Mouse (Mus musculus): ENCODE data around the gene S100g.

DNA sequence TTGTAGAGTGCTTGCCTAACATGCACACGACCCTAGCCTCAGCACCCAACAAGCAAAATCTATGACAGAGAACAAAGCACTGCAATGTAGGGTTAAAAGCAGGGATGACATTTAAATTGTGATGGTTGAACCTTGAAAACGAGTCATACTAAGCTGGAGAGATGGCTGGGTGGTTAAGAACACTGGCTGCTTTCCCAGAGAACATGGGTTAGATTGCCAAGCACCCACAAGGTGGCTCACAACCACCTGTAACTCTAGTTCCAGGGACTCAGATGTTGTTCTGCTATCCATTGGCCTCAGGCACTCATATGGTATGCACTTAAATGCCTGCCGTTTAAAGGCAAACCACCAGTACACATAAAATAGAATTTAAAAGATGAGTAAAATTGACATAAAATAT, 27.7 kb upstream of the S100g start:
- TF ChIP-seq CHD2 (IDR thresholded peaks at IDR 0.05; ENCODE audit: low read depth, low read length) (no peak), HCFC1 (IDR thresholded peaks at IDR 0.05; ENCODE audit: borderline replicate concordance, insufficient read depth, low read length) (no peak)

All from ES-E14 (cell line).